Mouse (Mus musculus) MEL (cell line): ENCODE data around the gene Nt5dc2. TPM values are rescaled to one million over a fixed set of nuclear protein-coding genes. Genes with fewer than 3 reads are reported as not detected.

Experiments used
- DNase-seq: peaks from one replicate; pipeline ENCODE4 v3.0.0; 2011; ENCODE audit warnings: low read depth, low spot score
- H3K27ac ChIP-seq: 2 replicates; pipeline ENCODE4 v1.5.1; 2012; ENCODE audit warnings: low read depth, mild to moderate bottlenecking, control low read depth, low read length, moderate library complexity; ENCODE audit not compliant: control insufficient read depth
- H3K27me3 ChIP-seq, 2 experiments: fragments of 150-350 bp in 1 of 2; sonication (generic) in 1 of 2; 2 replicates each; pipeline ENCODE4 v1.6.1; 2012; ENCODE audit warnings: low read length in 2 of 2, mild to moderate bottlenecking in 2 of 2, improper control_type of control experiment in 1 of 2, moderate library complexity in 1 of 2; ENCODE audit not compliant: insufficient read depth in 2 of 2, control insufficient read depth in 1 of 2
- H3K36me3 ChIP-seq, 2 experiments: 2 replicates each; pipeline ENCODE4 v1.6.1; 2012 to 2014; ENCODE audit warnings: low read length in 2 of 2, improper control_type of control experiment in 1 of 2, inconsistent platforms in 1 of 2, mild to moderate bottlenecking in 1 of 2; ENCODE audit not compliant: insufficient read depth in 2 of 2, control insufficient read depth in 1 of 2
- H3K4me1 ChIP-seq, 2 experiments: fragments of 150-350 bp in 1 of 2; sonication (generic) in 1 of 2; 2 replicates each; pipeline ENCODE4 v1.6.1; 2012; ENCODE audit warnings: low read length in 2 of 2, improper control_type of control experiment in 1 of 2, mild to moderate bottlenecking in 1 of 2; ENCODE audit not compliant: insufficient read depth in 2 of 2, control insufficient read depth in 1 of 2
- H3K4me3 ChIP-seq, 2 experiments: fragments of 150-350 bp in 1 of 2; sonication (generic) in 1 of 2; 2 replicates each; pipeline ENCODE4 v1.5.1; 2012; ENCODE audit warnings: low read depth in 2 of 2, low read length in 2 of 2, mild to moderate bottlenecking in 2 of 2, moderate library complexity in 2 of 2, control low read depth in 1 of 2, improper control_type of control experiment in 1 of 2; ENCODE audit not compliant: control insufficient read depth in 1 of 2, insufficient read depth in 1 of 2
- H3K79me2 ChIP-seq: 2 replicates; pipeline ENCODE4 v1.6.1; 2012; ENCODE audit warnings: mild to moderate bottlenecking, low read length, moderate library complexity; ENCODE audit not compliant: control insufficient read depth, poor library complexity, insufficient read depth
- H3K9ac ChIP-seq: 2 replicates; pipeline ENCODE4 v1.6.1; 2012; ENCODE audit warnings: low read depth, mild to moderate bottlenecking, control low read depth, low read length, moderate library complexity; ENCODE audit not compliant: control insufficient read depth, poor library complexity, severe bottlenecking
- H3K9me3 ChIP-seq: fragments of 150-350 bp; sonication (generic); replicated peaks from 2 replicates; pipeline ENCODE4 v1.6.1; 2012; ENCODE audit warnings: mild to moderate bottlenecking, low read length, improper control_type of control experiment, moderate library complexity; ENCODE audit not compliant: insufficient read depth
- CHD1 ChIP-seq: IDR thresholded peaks from 2 replicates; pipeline ENCODE4 v1.6.1; 2012; ENCODE audit warnings: low read depth, mild to moderate bottlenecking, inconsistent platforms, low read length, improper control_type of control experiment
- ETS1 ChIP-seq: IDR thresholded peaks from 2 replicates; pipeline ENCODE4 v1.6.1; 2012; ENCODE audit warnings: low read depth, mild to moderate bottlenecking, inconsistent platforms, low read length, improper control_type of control experiment, moderate library complexity
- KAT2A ChIP-seq: conservative IDR thresholded peaks from 2 replicates; pipeline ENCODE4 v1.6.1; 2012; ENCODE audit warnings: low read depth, low read length, improper control_type of control experiment, inconsistent platforms
- MAFK ChIP-seq: IDR thresholded peaks from 2 replicates; pipeline ENCODE4 v1.6.1; 2011; ENCODE audit warnings: low read depth, mild to moderate bottlenecking, low read length, improper control_type of control experiment, borderline replicate concordance
- MAX ChIP-seq: IDR thresholded peaks from 2 replicates; pipeline ENCODE4 v1.6.1; 2011; ENCODE audit warnings: low read length, improper control_type of control experiment
- MYC ChIP-seq: IDR thresholded peaks from 2 replicates; pipeline ENCODE4 v1.6.1; 2011; ENCODE audit warnings: low read depth, mild to moderate bottlenecking, low read length, improper control_type of control experiment, moderate library complexity
- RCOR1 ChIP-seq: IDR thresholded peaks from 2 replicates; pipeline ENCODE4 v1.6.1; 2012; ENCODE audit warnings: low read depth, mild to moderate bottlenecking, inconsistent platforms, low read length, improper control_type of control experiment
- USF1 ChIP-seq: IDR thresholded peaks from 2 replicates; pipeline ENCODE4 v1.6.1; 2014; ENCODE audit warnings: low read depth, mild to moderate bottlenecking, inconsistent platforms, low read length, improper control_type of control experiment, moderate library complexity
- USF2 ChIP-seq, 2 experiments: IDR thresholded peaks; 2 replicates each; pipeline ENCODE4 v1.6.1; 2011 to 2012; ENCODE audit warnings: improper control_type of control experiment in 2 of 2, low read length in 2 of 2, borderline replicate concordance in 1 of 2, inconsistent platforms in 1 of 2, low read depth in 1 of 2, mild to moderate bottlenecking in 1 of 2; ENCODE audit not compliant: insufficient read depth in 1 of 2
- ZNF384 ChIP-seq: IDR thresholded peaks from 2 replicates; pipeline ENCODE4 v1.6.1; 2012; ENCODE audit warnings: low read depth, mild to moderate bottlenecking, inconsistent platforms, low read length, improper control_type of control experiment
- polyA plus RNA-seq, 2 experiments: library from polyadenylated mRNA; stranded (reverse) in 1 of 2; unstranded in 1 of 2; fragments of >175 nt in 1 of 2; fragments of >200 nt in 1 of 2; gene quantifications; 2 replicates each; pipeline versions ENCODE4 v1.2.1 to v1.2.4; 2012; ENCODE audit warnings: low replicate concordance in 2 of 2, low read depth in 1 of 2; ENCODE audit not compliant: insufficient read length in 2 of 2, insufficient read depth in 1 of 2, missing spikeins in 1 of 2
- total RNA-seq: library from RNA; depleted of rRNA; stranded (reverse); fragments of 300-350 nt; gene quantifications from 2 replicates; pipeline ENCODE4 v1.2.3, GENCODE M21; 2012

The Nt5dc2 gene
- total and polyA plus RNA-seq, 3 experiments: 168 to 349 (median 291) TPM

- Histone ChIP-seq H3K27ac (no peak overlapping the region), H3K4me3 (peak overlapping the region in 1 of 2 experiments; percentile 69; a peak in 2 of 4 replicates), H3K36me3 (peaks cover 0 to 5% of the 10 kb centered on the region in 2 experiments; a peak in 3 of 4 replicates), H3K9ac (no peak overlapping the region; the same call in 1 of the 2 replicates), H3K79me2 (peaks cover 19% of the 10 kb centered on the region), H3K4me1 (peaks cover 3 to 21% of the 10 kb centered on the region in 2 experiments; a peak in 3 of 4 replicates), H3K27me3 (no peaks in the 10 kb centered on the region), H3K9me3 (no peaks in the 10 kb centered on the region)
- peak; percentile 25 for DNase-seq
- TF ChIP-seq USF1 (no peak), ETS1 (no peak), MYC (0 out of 2 replicates have a peak, but pooled peaks have one; percentile 8), CHD1 (no peak), USF2 (IDR thresholded peaks at IDR 0.05; ENCODE audit: borderline replicate concordance in 1 of 2, insufficient read depth in 1 of 2, low read depth in 1 of 2, low read length in 2 of 2) (no peak), MAX (no peak), RCOR1 (no peak), ZNF384 (no peak), MAFK (no peak)
Measured at GRCm38 (mm10) chr14:31132491-31132975, 1.7 kb downstream of the Nt5dc2 start.

GRCm38 (mm10) chr14:31133023-31133665, 2.3 kb downstream of the Nt5dc2 start:
- DNase-seq: no peak
- no peak overlapping the region for H3K4me3 ChIP-seq
- TF ChIP-seq KAT2A: no peak
- TF ChIP-seq, all 39 proteins: peak for 0
- Histone ChIP-seq H3K79me2 (peaks cover 16% of the 10 kb centered on the region), H3K36me3 (peaks cover 0 to 5% of the 10 kb centered on the region in 2 experiments; a peak in 3 of 4 replicates), H3K27me3 (no peaks in the 10 kb centered on the region), H3K4me1 (peaks cover 3 to 21% of the 10 kb centered on the region in 2 experiments; a peak in 3 of 4 replicates), H3K9ac (no peak overlapping the region), H3K9me3 (no peaks in the 10 kb centered on the region), H3K27ac (no peak overlapping the region)
